ENCODE assay signal across 15 mouse cellular contexts in the genomic region with DNA sequence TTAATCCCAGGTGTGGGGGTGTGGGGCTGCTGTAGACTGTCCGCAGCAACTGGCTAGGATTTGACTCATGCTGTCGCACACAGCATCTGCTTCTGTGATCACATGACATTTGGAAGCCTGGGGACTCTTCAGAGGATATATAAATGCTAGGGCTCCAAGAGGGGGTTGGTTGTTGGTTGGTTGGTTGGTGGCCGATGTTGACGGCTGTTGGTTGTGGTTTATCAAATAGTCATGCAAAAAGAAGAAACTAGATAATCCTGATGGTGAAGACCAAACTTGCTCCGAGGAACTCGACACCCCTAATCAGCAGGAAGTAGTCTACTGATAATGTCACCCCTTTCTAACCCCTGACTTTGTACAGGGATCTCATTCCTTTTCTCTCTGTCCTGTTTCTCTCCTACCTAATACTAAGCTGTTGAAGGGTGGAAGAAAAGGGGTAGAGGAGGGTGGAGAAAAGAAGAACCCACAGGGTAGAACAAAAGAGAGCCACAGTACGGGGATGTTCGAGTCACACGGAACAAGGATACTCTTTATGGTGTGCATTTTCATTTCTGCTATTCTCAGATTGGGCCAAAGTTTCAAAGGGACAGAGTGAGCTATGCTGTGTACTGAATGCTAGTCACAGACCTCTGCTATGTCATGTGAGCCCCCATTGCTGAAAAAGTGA.
"Had no signal": no experiment of that assay in that cellular context is flagged by ENCODE, and none has a peak within 500 bp of the region (broad histone marks: within the 10 kb centered on the region; RNA-seq: fewer than 3 reads in every experiment).

No protein-coding gene starts in this region.

- H3K9me3 ChIP-seq: kidney, embryonic 15.5 days; limb, embryonic 10.5 days; limb, embryonic 13.5 days had no signal

- H3K36me3 ChIP-seq: kidney, embryonic 15.5 days; limb, embryonic 10.5 days; limb, embryonic 13.5 days had no signal

- H3K27ac ChIP-seq: kidney, embryonic 15.5 days; limb, embryonic 10.5 days; limb, embryonic 13.5 days; macrophage had no signal

- H3K4me2 ChIP-seq: kidney, embryonic 15.5 days; limb, embryonic 13.5 days; lung, embryonic 14.5 days; midbrain, embryonic 11.5 days had no signal

- H3K9ac ChIP-seq: kidney, embryonic 15.5 days; limb, embryonic 13.5 days; lung, embryonic 14.5 days had no signal

- DNase-seq: kidney, adult 11 months; kidney, adult 8-10 months; kidney, postnatal 10 days; kidney, postnatal 36 days; lung, embryonic 14.5 days; midbrain, embryonic 14.5 days; thymus, adult 18-20 months; thymus, postnatal 4 days had no signal

- H3K27me3 ChIP-seq: kidney, embryonic 15.5 days; limb, embryonic 13.5 days; megakaryocyte, embryonic 14.5 days had no signal

- H3K4me1 ChIP-seq: kidney, embryonic 15.5 days; limb, embryonic 10.5 days; limb, embryonic 13.5 days had no signal

- ATAC-seq: lung, postnatal 0 days had no signal

- H3K4me3 ChIP-seq: kidney, embryonic 15.5 days; limb, embryonic 10.5 days; limb, embryonic 13.5 days; megakaryocyte, embryonic 14.5 days had no signal
